Mouse (Mus musculus) ovary, postnatal 36 days (tissue): Measurements from ENCODE around the gene Mrpl10.
A peak's percentile ranks its signal among the peaks of the same experiment; 100 is the strongest.

Experiments used
- DNase-seq: peaks from one replicate; pipeline ENCODE4 v3.0.0; 2022; ENCODE audit warnings: low spot score, mixed read lengths

The Mrpl10 gene

DNA sequence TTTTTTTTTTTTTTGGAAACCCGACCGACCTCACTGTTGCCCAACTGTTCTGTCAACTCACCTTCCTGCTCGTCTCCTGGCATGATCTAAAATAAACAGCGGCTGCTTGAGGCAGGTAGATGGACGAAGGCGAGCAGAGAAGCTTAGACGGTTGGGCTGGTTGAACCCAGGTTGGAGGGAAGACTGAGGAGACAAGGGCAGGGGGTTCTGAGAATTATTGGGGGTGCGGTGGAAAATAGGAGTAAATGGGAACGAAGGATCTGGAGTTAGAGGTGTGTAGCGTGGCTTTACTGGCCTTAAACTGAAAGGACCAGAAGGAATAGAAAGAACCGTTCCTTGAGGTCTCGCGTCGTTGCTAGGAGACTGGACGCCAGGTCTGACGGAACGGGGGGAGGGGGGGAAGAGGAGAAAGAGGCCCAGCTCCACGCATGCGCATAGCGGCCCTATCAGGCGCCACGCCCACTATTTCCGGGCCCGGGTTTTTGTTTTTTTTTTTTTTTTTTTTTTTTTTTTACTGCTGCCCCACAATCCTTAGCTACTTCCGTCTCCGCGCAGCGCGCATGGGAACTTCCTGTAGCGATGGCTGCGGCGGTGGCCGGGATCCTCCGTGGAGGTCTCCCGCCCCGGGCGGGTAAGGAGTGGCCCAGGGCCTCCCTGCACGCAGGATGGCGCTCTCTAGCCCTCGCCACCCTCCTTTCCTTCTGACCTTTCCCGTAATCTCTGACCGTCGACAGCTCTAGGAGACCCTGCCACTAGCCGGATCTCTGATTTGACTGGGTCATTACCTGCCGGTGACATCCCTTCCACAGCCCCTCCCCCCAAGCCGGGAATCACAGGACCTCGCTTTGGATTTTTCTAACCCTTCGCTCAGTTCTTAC lies at the start of gene Mrpl10, which contains the start of gene Lrrc46:
Mrpl10 (plus strand) TSS at position 539 of the 878 bp plus-strand sequence.
Lrrc46 (minus strand) TSS at position 386 of the 878 bp plus-strand sequence.
- peak; percentile 89 for DNase-seq

DNA sequence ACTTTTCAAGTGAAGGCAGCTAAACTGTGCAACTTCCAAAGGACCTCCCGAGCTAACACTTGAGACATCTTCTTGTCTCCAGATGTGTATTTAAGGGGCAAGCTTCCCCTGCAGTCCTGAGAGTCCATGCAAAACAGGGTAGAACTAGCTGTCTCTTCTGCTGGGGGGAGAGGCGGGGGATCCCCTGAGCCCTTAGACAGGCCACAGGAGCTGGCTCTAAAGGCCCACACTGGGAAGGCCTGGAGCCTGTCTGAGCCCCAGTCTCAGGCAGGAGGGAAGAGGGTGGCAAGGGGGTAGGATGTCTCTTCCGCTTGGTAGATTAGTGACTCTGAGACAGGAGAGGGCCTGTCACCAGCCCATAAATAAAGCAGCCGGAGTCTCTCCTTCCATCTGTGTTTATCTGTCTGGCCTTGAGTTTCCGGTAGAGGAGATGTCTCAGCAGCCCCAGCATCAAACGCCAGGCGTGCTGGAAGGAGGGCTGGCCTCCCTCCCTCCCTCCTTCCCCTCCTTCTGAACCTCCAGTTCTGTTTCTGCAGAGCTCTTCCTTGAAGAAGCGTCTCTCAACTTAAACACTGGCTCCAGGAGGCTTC lies 48.5 kb upstream of the Mrpl10 start:
- DNase-seq, result no peak

DNA sequence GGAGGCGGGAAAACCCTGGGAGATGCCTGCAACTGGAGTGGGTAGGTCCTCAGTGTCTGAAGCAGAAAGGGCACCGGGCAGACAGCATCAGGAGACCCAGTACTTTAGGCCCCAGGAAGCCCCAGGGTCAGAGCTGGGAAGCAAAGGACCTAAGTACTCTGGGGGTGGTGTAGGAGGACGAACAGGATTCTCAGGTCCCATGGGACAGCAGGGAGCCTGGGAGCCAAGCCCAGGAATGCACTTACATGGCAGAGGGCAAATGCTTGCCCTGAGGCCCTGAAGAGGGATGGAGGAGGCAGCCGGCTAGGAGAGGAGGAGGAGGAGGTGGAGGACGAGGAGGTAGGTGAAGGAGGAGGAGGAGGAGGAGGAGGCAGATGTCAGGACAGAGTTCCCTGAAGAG lies 46.3 kb upstream of the Mrpl10 start:
- DNase-seq, result no peak

DNA sequence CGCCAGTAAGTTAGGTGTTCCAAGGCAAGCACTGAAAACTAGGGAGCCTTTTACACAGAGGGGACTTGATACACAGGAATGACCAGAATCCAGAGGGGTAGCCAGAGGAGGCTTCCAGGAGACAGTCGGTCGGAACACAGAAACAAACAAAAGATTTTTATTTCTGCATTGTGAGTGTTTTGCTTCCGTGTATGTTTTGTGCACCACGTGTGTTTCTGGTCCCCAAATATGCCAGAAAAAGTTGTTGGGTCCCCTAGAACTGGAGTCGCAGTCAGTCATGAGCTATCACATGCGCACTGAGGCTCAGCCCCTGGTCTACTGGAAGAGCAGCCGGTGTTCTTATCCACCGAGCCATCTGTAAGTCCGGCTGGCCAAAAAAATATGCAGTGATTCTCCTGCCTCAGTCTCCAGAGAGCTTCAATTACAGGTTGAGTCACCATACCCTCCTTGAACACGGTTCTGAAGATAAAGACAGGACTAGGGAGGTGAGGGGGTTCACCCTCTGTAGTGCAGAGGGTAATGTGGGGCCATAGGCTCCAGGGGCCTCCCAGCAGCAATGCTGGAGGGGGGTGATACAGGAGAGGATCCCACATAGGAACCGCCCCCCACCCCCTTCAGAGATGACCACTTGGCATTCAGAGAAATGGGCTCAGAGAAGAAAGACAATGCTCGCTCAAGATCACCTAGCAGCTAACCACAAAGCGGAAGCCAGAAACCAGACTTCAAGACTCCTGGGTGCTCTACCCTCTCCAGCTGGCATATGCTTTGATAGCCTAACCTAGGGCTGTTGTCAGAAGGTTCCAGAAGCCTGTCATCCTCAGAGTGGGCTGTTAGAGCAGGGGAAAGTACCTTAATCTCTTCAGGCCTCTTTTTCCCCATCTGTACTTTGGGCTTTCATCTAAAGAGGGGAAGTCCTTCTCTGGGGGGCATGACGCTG lies 45.3 kb upstream of the Mrpl10 start:
- no peak for DNase-seq

DNA sequence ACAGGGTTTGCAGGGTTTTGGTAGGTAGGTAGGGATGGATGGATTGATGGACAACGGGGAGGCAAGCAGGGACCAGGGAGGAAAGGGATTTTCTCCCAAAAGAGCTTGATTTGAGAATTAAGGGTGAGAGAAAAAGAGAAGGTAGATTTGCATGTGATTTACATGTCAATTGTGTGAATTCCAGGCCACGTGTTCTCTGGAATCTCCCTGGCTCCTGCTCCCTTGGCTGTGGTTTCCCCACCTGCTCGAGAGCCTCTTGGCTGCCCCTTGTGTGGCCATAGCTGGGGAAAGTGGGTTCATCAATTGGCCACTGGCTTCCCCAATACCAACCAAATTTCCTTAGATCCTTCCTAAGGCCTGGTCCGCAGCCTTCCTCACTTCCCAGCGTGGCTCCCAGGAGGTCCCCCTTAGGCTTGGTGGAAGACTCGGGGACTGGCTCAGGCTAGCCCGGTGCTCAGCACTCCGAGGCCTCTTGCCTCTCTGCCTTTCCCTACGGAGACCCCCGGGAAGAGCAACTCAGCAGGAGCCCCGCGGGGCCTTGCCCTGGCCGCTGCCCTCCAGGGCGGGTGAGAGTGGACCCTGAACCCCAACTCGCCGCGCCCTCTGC lies 44.5 kb upstream of the Mrpl10 start:
- no peak for DNase-seq

DNA sequence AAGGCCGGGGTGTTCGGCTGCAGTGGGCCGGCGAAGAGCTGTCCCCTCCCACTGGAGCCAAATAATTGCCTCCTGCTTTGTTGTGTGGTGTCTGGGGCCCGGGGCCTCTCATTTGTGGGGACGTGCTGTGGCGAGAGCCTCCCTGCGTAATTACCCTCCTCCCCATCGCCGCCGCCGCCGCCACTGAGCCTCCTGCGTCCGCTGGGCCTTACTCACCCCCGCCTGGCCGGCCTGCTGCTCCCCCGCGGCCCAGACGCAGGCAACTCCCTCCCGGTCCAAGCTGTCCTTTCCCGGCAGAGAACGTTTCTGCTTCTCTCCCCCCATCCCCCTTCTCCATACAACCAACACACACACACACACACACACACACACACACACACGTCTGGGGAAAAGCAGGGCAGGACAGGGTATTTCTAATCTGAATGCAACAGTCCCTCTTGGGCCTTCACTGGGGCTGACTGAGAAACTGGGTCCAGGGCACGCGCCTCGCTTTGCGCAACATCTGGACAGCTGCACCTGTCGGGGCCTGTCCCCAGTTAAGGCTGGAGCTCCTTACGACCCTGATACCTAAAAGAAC lies 43.9 kb upstream of the Mrpl10 start:
- peak; percentile 50 for DNase-seq

DNA sequence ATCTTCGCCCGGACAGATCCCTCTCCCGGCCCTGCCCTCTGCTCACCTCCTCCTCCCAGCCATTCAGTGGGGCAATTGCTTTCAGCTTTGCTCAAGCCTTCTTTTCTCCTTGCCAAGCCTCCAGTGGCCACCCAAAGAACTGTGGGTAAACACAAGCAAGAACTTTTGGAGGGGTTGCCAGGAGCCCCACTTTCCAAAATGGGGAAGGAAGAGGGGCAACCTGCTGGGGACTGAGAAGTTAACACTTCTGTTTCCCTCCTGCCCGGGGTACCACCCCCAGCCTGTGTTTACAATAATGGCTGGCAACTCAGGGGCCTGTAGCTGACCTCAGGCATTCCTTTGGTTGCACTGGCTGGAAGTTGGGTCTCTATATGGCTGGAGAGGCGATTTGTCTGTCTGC lies 38.2 kb upstream of the Mrpl10 start:
- DNase-seq, result no peak

DNA sequence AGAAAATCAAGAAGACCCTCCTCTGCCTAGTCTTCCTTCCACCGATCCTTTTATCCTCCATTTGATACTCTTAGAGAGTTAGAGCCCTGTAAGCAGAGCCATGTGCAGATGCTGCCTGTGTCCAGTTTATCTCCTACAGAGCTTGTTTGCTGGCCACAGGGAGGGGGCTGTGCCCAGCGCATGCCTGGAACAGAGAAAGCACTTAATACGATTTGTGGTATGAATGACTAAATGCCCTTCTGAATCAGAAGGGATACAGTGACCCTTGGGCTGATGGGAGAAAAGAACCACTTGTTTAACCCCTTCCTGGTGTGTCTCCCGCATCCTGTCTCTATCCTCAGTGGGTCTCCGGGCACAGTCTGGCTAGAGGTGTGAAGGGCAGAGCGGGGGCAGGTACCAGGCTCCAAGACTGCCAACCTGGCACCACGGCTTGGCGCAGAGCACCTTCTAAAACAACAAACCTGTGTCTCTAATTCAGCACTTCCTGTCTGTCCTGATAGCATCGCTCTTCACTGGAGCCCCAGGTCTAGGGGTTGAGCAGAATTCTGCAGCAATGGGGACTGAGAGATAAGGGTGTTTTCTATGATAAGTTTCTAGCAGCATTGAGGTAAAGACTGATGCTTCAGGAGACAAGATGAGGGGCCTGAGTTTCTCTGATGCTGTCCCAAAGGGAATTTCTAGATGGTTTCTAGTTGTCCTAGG lies 34.1 kb upstream of the Mrpl10 start:
- no peak for DNase-seq

DNA sequence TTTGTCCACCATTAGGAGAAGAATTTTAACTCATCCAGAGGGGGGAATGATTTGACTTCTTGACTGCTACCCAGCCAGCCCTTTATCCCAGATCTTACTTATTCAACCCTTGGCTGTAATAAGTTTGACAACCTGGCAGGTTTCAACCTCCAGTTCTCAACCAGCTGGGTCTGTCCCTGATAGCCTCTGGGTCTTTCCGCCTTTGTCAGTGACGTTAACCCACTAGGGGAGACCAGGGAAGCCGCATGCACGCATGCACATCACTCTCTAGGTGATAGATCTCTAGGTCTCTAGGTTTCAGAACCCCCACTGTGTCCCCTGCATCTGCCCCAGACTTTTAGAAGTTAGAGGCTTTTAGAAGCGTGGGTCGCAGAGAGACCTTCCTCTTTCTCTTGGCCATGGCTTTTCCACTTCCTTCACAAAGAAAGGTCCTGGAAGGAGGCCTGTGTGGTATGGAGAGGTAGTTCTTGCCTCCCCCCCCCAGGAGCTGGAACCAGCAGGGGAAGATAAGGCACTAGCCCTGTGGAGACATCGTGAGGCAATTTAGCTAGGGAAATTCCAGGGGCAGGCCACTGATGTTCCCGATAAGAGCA lies 32.1 kb upstream of the Mrpl10 start:
- DNase-seq, result no peak

DNA sequence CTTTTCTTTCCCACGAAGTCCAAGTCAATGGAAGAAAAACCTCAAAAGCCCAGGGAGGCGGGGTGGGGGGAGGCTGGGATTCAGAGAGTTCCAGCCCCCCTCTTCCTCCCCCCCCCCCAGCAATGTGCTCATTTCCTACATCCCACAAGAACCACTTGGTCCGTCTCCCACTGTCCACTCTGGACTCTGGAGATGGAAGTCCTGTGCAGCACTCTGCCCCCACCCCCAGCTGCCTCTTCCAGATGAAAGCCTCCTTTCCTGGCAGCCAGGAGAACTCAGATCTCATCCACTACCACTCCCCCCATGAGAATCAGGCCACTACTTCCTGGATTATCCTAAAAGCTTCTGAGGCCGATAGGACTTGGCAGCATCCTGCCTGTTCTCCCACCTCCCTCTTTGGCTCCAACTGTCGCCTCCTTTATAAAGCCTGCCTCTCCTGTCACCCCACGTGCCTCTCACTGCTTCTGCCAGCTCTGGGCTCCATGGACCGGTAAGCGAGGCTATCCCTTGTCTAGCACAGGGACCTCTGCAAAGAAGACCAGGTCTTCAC lies 28.2 kb upstream of the Mrpl10 start, which contains the start of gene Sp6:
Sp6 (plus strand) TSS at position 274 of the 550 bp plus-strand sequence.
- no peak for DNase-seq

DNA sequence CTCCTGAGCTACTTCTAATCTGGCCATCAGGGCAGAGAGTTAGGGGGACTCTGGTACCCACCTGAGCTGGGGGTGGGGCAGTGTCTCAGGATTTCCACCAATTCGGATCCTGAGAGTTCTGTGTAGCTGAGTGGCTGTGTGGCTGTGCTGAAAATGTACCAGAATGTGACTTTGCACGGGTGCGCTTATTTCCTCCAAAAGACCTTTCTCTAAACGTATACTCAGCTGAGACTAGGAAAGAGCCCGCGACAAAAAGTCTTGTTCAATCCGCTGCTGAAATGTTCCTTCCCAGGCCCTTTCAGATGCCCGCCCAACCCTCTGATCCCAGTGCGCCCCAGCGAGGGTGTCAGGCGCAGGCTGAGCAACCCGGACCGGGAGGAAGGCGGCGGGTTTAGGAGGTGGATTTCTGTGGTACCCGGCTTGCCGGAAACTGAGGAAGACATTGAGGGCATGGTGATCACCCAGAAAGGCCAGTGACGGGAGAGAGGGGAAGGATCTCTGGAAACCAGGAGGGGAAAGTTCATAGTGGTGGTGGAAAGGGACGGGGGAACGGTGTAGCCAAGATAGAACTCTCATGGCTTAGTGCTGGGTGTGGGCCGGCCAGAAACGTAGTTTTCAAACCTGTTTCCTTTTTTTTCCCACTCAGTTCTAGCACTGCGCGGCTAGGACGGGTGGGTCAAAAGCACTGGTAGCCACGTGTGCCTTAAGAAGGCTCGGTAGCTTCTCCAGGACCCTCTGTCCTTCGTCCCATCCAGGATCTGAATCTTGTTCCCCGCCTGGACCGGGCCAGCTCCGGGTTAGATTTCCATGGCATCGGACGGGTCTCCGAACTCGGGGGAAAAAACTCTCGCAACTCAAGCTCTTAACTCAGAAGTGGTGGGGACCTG lies 23.4 kb upstream of the Mrpl10 start:
- DNase-seq, result no peak

DNA sequence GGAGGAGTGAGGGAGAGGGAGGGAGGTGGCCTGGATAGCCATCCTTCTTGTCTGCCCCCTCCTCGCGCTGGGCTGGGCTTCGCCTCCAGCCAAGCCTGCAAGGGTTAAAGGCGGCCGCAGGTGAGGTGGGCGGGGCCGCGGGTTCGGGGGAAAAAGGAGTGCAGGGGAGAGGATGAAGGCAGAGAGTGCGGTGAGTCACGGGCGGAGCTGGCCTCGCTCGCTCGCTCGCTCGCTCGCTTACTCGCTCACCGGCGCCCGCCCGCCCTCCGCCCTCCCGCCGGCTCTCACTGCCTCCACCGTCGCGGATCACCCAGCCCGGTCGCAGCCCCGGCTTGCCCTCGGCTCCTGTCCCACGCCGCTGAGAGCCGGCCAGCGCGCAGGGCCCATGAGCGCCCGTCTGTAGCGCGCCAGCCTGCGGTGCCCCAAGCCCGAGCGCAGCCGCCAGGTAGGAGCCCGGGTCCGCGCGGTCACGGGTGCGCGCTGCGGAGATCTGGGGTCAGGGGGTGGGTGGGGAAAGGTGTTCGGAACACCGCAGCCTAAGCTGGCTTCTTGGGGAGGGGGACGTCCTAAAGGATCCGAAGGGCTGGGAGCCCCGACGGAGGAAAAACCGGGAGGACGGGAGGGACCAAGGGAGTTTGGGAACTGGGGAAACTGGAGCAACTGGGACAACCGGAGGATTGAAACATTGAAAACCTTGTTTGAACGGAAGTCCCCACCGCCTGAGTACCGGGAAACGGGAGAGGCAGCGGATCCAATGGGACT lies 22.6 kb upstream of the Mrpl10 start:
- DNase-seq, result no peak

DNA sequence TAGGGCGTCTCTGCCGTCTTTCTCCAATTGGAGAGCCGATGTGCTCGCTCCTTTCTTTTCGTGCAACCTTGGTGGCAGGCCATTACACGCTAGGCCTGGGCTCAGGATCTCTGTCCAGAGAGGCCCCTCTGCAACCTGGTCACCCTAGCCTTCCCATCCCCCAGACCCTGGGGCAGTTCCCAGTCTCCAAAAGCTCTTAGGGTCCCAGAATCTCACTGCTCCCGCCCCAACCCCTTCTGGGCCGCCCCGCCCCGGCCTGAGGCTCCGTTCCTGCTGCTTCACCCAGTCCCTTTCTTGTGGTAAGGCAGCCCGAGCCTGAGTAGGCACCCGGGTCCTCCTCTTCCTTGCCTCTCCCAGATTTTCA lies 22.0 kb upstream of the Mrpl10 start:
- DNase-seq, result no peak

DNA sequence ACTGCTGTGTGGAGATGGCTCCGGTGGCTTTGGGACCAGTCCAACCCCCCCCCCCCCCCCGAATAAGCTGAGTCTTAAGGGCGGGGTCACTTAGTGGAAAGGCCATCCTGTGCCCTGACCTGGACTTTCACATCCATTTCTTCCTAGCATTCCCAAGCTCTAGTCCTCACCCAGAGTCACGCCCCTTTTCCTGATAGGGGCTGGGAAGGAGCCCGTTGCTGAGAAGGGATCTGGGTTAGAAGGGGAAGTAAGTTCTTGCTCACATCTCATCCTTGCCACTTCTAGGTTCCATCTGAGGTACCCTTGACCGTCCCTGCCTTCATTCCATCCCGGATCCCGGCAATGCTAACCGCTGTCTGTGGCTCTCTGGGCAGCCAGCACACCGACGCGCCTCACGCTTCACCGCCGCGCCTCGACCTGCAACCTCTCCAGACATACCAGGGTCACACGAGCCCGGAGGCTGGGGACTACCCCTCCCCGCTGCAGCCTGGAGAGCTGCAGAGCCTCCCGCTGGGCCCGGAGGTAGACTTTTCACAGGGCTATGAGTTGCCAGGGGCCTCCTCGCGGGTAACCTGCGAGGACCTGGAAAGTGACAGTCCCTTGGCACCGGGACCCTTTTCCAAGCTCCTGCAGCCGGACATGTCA lies 20.1 kb upstream of the Mrpl10 start:
- DNase-seq, result no peak

DNA sequence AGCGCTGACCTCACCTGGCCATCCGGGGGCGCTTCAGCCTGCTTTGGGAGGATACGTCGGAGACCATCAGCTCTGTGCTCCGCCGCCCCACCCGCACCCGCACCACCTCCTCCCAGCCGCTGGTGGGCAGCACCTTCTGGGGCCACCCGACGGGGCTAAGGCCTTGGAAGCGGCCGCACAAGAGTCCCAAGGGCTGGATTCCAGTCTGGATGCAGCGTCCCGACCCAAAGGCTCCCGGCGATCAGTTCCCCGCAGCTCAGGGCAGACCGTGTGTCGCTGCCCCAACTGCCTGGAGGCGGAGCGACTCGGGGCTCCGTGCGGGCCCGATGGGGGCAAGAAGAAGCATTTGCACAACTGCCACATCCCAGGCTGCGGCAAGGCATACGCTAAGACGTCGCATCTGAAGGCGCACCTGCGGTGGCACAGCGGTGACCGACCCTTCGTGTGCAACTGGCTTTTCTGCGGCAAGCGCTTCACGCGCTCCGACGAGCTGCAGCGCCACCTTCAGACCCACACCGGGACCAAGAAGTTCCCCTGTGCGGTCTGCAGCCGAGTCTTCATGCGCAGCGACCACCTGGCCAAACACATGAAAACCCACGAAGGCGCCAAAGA lies 19.4 kb upstream of the Mrpl10 start:
- peak; percentile 75 for DNase-seq

DNA sequence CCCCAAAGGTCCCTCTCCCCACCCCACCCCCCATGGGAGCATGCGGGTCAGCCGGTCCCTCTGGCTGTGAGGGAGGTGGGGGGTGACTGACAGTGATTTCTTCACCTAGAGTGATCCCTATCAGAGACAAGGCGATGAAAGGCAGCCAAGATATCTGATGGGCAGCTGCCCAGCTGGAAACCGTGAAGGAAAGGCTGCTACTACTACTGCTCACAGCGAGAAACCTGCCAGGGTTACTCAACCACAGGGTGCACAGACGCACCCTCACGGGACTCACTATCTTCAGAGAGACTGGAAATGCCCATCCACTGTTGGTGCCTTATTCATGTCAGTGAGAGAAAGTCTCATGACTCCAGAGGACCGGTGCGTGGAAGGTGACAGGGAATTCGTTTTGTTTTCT lies 16.4 kb upstream of the Mrpl10 start:
- peak; percentile 34 for DNase-seq

DNA sequence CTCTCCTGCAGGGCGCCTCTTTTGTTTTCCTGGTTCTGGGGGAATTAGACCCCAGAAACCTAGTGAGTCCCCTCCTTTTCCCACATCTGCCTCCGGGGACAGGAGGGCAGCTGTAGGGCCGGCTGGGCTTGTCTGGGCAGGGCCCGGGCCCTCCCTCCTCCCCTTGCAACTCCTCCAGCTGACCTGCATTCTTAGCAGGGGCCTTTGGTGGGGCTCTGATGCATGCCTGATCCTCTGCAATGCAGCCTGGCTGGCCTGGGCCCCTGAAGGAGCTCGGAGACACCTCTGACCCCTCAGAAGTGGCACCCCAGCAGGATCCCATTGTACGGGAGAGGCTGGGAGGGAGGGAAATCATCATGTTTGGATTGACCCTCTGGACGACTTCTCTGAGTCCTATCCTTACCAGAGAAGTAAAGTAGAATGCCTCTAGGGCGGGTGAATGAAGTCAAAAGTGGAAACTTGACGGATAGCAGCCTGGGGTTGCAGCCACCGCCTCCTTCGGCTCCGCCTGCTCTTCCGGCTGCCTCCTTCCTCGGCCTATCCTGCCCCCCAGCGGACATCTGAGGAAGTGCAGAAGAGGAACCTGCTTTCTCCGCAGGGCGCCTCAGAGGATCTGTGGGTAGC lies 15.5 kb upstream of the Mrpl10 start:
- DNase-seq, result peak; percentile 84
